Mouse (Mus musculus) layer of hippocampus, adult 2 months (tissue): Measurements from ENCODE around the gene Doc2g. TPM values are rescaled to one million over a fixed set of nuclear protein-coding genes. Genes with fewer than 3 reads are reported as not detected.
"Not testable (repeated sequence)": the region's sequence is repeated elsewhere in the genome, so short reads cannot be mapped to it uniquely, and the experiment has no call there.

Source experiments
- DNase-seq, 2 experiments: peaks; one replicate each; pipeline ENCODE4 v3.0.0; 2022; ENCODE audit warnings: low spot score in 2 of 2
- H3K27ac ChIP-seq: fragments of 200-600 bp; 2 replicates; pipeline ENCODE4 v1.8.1; 2022
- H3K4me3 ChIP-seq: fragments of 200-600 bp; 2 replicates; pipeline ENCODE4 v1.8.1; 2022; ENCODE audit warnings: mild to moderate bottlenecking
- CTCF ChIP-seq: fragments of 200-600 bp; conservative IDR thresholded peaks from 2 replicates; pipeline ENCODE4 v1.8.1; 2022; ENCODE audit warnings: antibody characterized with exemption, mild to moderate bottlenecking, moderate library complexity
- total RNA-seq, 2 experiments: library from RNA; stranded (reverse); gene quantifications; 2 replicates each; pipeline ENCODE4 v1.2.3; 2021

Gene Doc2g
- total RNA-seq, 2 experiments from 2014 or later: 3.2 TPM

DNA sequence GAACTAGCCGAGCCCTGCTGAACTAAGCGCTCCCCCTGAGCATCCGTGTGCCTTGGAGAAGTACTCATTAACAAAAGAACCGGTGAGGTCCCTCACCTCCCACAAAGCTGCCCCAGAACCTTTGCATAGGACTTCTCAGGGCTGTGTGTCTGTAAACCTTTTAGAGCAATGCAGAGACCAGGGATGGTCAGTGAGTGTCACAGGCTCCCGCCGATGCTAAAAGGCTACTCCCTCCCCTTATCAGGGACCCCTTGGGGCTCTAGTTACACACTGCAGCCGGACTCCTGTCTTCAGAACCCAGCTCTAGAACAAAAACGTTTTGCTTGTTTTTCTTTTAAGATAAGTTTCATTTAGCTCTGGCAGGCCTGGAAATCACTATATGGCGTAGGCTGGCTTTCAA, 10.0 kb downstream of the Doc2g start:
- no peak for DNase-seq
- Histone ChIP-seq H3K4me3 (peak overlapping the region; percentile 99), H3K27ac (peak overlapping the region; percentile 74; the same call in 1 of the 2 replicates)
- TF ChIP-seq CTCF: no peak

DNA sequence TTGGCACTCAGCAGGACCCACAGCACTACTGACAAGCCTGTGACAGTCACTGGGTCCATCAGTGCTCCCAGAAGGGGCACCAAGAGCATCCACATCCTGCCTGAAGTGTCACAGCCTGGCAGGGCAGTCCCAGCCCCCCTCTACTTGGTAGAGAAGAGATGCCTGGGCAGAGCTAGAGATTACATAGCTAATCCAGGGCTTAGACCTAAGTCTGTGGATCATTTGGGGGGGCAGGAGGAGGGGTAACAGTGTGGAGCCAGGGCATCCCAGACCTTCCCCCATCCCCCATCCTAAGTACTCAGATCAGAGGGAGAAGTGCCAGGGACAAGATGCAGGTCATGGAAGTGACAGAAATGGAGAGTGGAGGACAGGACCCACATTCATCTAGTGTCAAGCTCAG, 11.7 kb downstream of the Doc2g start:
- no peak overlapping the region for H3K4me3 ChIP-seq
- TF ChIP-seq CTCF: no peak
- DNase-seq: no peak
- no peak overlapping the region for H3K27ac ChIP-seq

DNA sequence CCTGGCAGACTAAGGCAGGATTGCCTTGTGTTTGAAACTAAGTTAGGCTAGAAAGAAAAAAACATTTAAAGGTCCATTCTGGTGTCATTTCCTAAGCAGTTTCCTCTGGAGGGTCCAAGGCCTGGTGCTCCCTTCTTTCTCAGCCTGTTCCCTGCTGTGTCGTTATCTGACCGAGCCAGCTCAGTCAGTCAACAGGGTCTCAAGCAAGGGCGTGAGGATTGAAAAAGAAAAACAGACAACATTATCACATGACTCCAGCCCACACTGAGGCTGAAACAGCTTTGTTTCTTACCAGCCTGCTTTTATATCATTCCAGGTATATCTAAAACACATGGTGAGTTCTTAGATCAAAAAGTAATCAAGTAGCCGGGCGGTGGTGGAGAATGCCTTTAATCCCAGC, 12.5 kb downstream of the Doc2g start:
- no peak overlapping the region for H3K4me3 ChIP-seq
- DNase-seq: no peak
- TF ChIP-seq CTCF: no peak
- no peak overlapping the region for H3K27ac ChIP-seq

DNA sequence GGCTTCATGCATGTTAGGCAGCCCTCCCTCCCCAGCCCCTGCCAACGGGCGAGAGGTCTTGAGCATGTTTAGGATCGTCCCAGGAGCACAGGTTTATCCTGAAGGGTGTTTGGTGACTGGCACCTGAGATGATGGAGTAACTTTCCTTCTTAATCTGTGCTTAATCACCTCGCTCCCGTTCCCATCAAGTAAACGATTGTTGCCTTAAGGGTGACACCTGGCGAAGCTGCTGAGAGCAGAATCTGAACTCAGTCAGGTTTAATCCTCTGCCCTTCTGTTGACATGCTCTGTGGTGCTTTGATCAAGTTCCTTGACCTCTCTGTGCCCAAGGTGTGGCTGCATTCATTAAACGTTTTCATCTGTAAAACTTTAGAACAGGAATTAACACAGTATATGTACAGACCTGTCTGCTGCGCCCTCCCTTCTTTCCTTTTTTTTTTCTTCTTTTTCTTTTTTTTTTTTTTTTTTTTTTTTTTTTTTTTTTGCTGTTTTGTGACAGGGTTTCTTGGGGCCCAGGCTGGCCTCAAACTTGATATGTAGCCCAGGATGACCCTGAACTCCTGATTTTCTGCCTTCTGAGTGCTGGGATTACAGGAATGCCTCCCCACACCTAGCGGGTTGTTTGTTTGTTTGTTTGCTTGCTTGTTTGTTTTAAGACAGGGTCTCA, 14.9 kb downstream of the Doc2g start:
- Histone ChIP-seq H3K27ac (no peak overlapping the region), H3K4me3 (no peak overlapping the region)
- no peak for TF ChIP-seq CTCF
- no peak for DNase-seq

DNA sequence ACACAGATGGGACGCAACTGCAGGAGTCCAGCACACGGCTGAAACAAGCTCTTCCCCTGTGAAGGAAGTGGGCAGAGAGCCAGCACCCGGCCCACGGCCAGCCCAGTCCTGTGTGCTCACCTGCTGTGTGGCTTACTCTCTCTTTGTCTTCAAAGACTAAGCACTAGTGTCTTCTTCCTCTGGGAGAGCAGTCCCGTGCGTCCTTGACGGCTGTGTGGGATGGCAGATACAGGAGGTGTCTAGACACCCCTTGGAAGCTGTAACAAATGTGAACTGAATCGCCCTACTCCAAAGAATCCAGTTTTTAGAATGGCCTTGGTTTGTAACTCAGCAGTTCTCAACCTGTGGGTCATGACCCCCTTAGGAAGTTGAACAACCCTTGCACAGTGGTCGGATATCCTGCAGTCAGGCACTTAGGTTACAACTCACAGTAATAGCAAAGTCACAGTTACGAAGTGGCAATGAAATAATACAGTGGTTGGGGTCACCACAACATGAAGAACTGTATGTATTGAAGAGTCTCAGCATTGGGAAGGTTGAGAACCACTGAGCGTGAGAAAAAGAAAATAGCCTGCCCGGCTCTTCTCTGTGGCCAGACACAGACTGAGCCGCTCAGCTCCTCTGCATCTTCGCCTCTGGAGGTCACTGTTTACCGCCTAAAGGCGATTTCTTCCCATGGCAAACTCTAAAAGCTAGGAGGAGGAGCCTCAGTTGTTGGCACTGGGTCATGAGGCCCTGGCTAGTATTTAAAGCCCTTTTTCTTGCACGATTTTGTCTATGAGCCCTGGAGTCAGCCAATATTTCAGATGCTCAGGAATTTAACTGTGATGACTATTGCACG, 15.8 kb downstream of the Doc2g start:
- peak; percentile 79 to 82 for DNase-seq
- peak; percentile 94 for TF ChIP-seq CTCF

DNA sequence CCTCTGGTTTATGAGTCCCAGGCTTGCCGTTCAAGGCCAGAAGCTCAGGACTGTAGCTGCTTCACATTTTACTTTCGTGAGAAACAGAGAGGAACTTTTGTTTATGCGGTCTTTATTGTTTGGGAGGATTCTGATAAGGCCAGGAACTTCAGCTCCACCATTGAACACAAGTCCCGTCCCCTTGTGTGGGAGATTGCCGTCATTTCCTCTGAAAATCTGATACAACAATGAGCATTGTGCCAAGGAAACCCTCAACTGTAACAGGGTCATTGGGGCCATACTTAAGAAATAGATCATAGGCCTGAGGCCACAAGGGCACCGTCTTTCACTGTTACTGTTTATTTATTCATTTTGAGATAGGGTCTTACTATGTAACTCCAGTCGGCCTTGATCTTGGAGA, 20.1 kb downstream of the Doc2g start:
- DNase-seq: no peak
- TF ChIP-seq CTCF: no peak
- no peak overlapping the region for H3K27ac ChIP-seq
- no peak overlapping the region for H3K4me3 ChIP-seq

More for the DNA sequence above, 15.8 kb downstream of the Doc2g start:
- H3K4me3 ChIP-seq: no peak overlapping the region
- H3K27ac ChIP-seq: peak overlapping the region; percentile 46; the same call in 1 of the 2 replicates

DNA sequence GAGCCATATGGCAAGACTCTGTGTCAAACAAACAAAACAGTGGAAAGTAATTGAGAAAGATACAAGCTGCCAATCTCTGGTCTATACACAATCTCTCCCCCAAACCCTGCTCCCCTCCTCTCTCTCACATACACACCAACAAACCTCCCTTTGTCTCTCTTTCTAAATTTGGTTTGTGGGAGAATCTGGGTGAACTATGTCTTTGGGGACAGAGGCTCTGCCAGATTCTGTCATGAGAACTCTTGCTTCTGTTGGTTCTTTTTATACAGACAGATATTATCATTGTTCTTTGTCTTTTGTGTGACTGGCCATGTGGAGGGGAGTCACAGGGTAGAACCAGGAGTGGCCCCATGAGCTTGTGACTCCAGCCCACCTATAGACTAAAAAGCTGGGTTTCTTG, 24.5 kb downstream of the Doc2g start:
- H3K27ac ChIP-seq: peak overlapping the region; percentile 62
- TF ChIP-seq CTCF: no peak
- H3K4me3 ChIP-seq: no peak overlapping the region
- DNase-seq: no peak

DNA sequence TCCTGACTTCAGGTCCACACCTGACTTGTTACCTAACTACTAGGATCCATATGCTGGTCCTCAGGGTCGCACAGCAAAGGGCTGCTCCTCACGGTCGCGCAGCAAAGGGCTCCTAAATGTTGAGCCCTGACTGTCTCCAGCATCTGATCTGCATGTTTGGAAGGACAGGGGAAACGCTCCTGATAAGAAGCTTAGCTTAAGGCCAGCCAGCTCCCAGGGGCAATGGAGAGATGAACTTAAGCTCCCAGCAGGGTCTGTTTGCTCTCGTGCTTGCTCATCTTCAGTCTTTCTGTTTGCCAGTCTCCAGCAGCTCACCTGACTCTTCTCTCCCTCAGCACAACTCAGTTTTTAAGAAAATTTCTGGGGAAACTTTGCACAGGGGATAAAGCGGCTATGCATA, 29.6 kb downstream of the Doc2g start:
- no peak overlapping the region for H3K4me3 ChIP-seq
- no peak for DNase-seq
- TF ChIP-seq CTCF: no peak
- H3K27ac ChIP-seq: no peak overlapping the region

DNA sequence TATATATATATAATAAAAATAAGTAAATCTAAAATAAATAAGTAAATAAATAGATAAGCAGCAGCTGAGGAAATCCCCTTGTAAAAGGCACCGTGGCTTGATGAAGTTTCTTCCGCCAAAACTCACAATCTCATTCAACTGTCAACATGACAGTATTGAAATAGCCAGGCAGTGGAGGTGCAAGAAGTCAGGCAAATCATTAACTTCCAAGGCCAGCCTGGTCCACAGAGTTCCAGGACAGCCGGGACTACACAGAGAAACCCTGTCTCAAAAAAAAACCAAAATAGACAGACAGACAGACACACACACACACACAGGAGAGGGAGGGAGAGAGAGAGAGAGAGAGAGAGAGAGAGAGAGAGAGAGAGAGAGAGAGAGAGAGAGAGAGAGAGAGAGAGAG, 30.2 kb downstream of the Doc2g start:
- Histone ChIP-seq H3K27ac (no peak overlapping the region), H3K4me3 (no peak overlapping the region)
- TF ChIP-seq CTCF: no peak
- no peak for DNase-seq

DNA sequence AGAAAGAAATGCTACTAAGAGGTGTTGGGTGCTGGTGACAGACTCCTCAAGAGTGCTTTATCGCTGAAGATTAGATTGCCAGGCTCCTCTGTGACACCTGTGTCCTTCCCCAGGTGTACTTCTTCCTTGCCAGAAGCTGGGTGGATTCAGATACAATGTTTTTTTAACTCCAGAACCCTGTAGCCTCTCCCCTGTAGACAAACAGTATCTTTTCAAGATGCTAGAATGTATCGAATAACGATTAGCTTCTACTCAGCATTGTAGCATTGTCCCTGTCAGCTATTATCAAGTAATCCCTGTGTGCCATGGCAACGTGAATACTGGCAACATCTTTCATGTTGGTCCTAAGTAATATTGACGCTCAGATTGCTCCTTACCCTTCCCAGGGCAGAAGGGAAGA, 30.6 kb downstream of the Doc2g start:
- no peak for TF ChIP-seq CTCF
- DNase-seq: no peak
- H3K27ac ChIP-seq: no peak overlapping the region
- no peak overlapping the region for H3K4me3 ChIP-seq

DNA sequence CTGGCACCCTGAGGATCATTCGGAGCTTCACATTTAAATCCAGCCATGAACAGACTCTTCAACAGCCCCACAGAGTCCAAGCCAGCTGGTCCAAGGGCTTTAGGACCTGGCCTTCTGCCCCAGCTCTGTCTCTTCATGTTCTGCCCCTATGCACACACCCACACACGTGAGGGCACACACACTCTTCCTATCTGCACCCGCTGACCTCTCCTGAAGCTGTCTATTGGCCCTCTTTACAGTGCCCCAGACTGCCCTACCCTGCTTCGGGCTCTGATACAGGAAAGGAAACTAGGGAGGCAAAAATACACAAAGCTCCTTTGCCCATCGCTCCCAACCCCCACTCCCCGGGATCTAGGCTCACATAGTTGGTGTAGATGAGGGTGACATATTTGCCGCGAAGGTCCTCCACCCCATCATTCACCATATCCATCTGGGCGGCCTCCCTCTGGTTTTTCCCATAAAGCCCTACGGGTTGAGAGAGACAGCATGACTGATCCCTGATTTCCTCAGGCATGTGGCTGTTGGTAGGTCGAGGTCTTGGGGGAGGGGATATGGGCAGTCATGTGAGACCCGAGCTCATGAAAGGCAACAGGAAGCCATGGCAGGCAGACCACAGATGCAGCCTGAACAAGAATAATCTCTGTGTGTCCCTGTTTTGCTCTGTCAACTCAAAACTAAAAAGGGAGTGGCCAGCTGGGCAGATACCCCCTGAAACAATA, 33.4 kb downstream of the Doc2g start:
- Histone ChIP-seq H3K27ac (peak overlapping the region; percentile 18; the same call in 1 of the 2 replicates), H3K4me3 (peak overlapping the region; percentile 27)
- no peak for DNase-seq
- TF ChIP-seq CTCF: no peak

DNA sequence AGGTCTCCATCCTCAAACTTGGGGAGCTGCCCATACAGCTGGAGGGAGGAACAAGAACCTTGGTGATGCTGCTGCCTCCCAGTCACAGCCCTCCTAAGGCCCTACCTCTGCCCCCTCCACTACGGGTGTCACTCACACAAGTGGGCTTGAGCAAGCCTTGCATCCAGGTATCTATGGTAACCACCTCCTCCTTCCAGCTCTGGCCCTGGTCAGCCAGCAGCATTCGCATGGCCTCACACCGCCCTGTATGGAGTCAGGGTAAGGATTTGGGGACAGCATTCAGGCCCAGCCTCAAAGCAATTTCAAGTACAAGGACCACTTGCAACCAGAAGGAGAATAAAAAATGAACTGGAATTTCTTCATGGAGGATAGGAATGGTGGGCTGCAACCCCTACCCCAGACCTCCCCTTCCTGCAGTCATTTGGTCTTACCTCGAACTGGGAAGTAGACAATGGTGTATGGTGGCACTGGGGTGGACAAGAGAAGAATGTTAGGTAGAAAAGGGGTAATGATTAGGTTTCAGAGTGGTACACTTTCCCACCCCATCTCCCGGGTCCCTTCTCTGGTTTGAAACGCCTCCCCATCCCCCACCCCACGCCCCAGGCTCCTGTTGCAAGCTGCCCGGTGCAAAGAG, 34.2 kb downstream of the Doc2g start:
- H3K27ac ChIP-seq: peak overlapping the region; percentile 94
- peak overlapping the region; percentile 68 for H3K4me3 ChIP-seq
- not testable (repeated sequence) for DNase-seq

DNA sequence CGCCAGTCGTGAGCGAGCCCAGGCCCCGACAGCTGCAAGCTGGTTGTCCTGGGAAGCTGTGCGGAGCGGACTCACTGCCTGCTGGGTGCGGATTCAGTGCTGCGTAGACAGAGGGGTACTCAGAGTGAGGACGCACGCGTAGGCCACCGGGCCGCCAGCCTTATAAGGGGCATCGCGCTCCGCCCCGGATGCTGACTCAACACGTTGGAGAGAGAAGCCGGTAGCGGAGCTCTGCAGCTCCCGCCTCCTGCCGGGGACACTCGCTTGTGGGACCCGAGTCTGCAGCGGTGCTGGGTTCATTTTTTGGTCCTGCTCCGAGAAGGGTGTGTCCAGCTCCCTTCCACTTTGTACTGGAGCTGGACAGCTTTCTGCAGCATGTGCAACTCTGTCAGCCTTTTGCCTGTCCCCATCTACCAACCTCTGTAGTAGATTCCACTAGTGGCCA, 34.7 kb downstream of the Doc2g start, which contains the start of gene Gstp1:
Gstp1 (minus strand) TSS at position 198 of the 445 bp plus-strand sequence.
- TF ChIP-seq CTCF: peak; percentile 62
- Histone ChIP-seq H3K27ac (peak within 1 kb of the TSS; percentile 94), H3K4me3 (peak within 1 kb of the TSS; percentile 68)
- peak; percentile 87 to 91 for DNase-seq

DNA sequence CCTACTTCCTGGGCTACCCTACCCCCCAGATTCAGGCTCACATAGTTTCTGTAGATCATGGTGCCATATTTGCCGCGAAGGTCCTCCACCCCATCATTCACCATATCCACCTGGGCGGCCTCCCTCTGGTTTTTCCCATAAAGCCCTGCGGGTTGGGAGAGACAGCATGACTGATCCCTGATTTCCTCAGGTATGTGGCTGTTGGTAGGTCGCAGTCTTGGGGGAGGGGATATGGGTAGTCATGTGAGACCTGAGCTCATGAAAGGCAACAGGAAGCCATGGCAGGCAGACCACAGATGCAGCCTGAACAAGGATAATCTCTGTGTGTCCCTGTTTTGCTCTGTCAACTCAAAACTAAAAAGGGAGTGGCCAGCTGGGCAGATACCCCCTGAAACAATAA, 37.8 kb downstream of the Doc2g start:
- H3K4me3 ChIP-seq, H3K27ac ChIP-seq, DNase-seq: not testable (repeated sequence)

DNA sequence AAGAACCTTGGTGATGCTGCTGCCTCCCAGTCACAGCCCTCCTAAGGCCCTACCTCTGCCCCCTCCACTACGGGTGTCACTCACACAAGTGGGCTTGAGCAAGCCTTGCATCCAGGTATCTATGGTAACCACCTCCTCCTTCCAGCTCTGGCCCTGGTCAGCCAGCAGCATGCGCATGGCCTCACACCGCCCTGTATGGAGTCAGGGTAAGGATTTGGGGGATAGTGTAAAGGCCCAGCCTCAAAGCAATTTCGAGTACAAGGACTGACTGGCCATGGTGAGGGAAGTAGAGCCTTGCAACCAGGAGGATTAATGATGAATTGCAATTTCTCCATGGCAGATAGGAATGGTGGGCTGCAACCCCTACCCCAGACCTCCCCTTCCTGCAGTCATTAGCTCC, 38.4 kb downstream of the Doc2g start:
- H3K4me3 ChIP-seq, DNase-seq, H3K27ac ChIP-seq: not testable (repeated sequence)
